Mouse (Mus musculus) heart, postnatal 0 days (tissue): Measurements from ENCODE around the gene Sec61b. TPM values are rescaled to one million over a fixed set of nuclear protein-coding genes. Genes with fewer than 3 reads are reported as not detected.

Experiments used
- ATAC-seq: fragments of 200-750 bp; cut with Nextera tagmentation; 2 replicates; pipeline ENCODE4 v1.8.0; 2017; ENCODE audit warnings: low read depth, moderate number of reproducible peaks, moderate library complexity; ENCODE audit not compliant: insufficient read depth
- DNase-seq: peaks from one replicate; pipeline ENCODE4 v3.0.0-alpha.2; 2016; ENCODE audit warnings: low spot score
- H3K27ac ChIP-seq: fragments of 300-500 bp; sonication (generic); 2 replicates; pipeline ENCODE4 v1.5.1; 2014; ENCODE audit warnings: low read depth, mild to moderate bottlenecking
- H3K27me3 ChIP-seq: fragments of 300-500 bp; sonication (generic); 2 replicates; pipeline ENCODE4 v1.6.1; 2014; ENCODE audit warnings: low read length, mixed read lengths; ENCODE audit not compliant: control insufficient read depth, insufficient read depth
- H3K36me3 ChIP-seq: fragments of 300-500 bp; sonication (generic); replicated peaks from 2 replicates; pipeline ENCODE4 v1.6.1; 2014; ENCODE audit warnings: low read length, mixed read lengths; ENCODE audit not compliant: control insufficient read depth, insufficient read depth
- H3K4me1 ChIP-seq: fragments of 300-500 bp; sonication (generic); 2 replicates; pipeline ENCODE4 v1.6.1; 2014; ENCODE audit warnings: antibody characterized with exemption; ENCODE audit not compliant: control insufficient read depth, insufficient read depth
- H3K4me2 ChIP-seq: fragments of 300-500 bp; sonication (generic); 2 replicates; pipeline ENCODE4 v1.6.1; 2014; ENCODE audit warnings: low read depth, mild to moderate bottlenecking, low read length, moderate library complexity
- H3K4me3 ChIP-seq: fragments of 300-500 bp; sonication (generic); 2 replicates; pipeline ENCODE4 v1.5.1; 2014; ENCODE audit warnings: low read depth, low read length
- H3K9ac ChIP-seq: fragments of 300-500 bp; sonication (generic); replicated peaks from 2 replicates; pipeline ENCODE4 v1.6.1; 2014; ENCODE audit warnings: low read depth, low read length, mixed read lengths
- H3K9me3 ChIP-seq: fragments of 300-500 bp; sonication (generic); replicated peaks from 2 replicates; pipeline ENCODE4 v1.6.1; 2016; ENCODE audit warnings: low read length; ENCODE audit not compliant: control insufficient read depth
- CTCF ChIP-seq: IDR thresholded peaks from 2 replicates; pipeline ENCODE4 v1.5.1; 2016; ENCODE audit warnings: antibody characterized with exemption, control low read depth, low read depth
- EP300 ChIP-seq: IDR thresholded peaks from 2 replicates; pipeline ENCODE4 v1.6.1; 2016; ENCODE audit warnings: antibody characterized with exemption, low read depth
- WGBS: fragments of 180-500 bp; shearing (Covaris S2); extraction: QIAGEN DNeasy Blood & Tissue Kit; methylation state at CpG from one replicate; pipeline ENCODE4 v1.1.7; 2014; 5-methylcytosine and 5-hydroxymethylcytosine counted together
- polyA plus RNA-seq: library from polyadenylated mRNA; unstranded; fragments of >200 nt; fragmentation: Nextera tagmentation; extraction: Ambion mirVana; gene quantifications from 2 replicates; pipeline ENCODE4 v1.2.1, GENCODE M21; 2015
- total RNA-seq: library from RNA; depleted of rRNA; stranded (reverse); fragments of >200 nt; gene quantifications from 2 replicates; pipeline ENCODE4 v1.2.3, GENCODE M21; 2014; ENCODE audit warnings: low replicate concordance

The Sec61b gene
- total and polyA plus RNA-seq, 2 experiments from 2014 or later, result 102 to 104 TPM

- H3K36me3 ChIP-seq, result no peaks in the 10 kb centered on the region
- H3K4me2 ChIP-seq, result peak overlapping the region; percentile 51
- no peaks in the 10 kb centered on the region for H3K9me3 ChIP-seq
- H3K4me3 ChIP-seq, result peak overlapping the region; percentile 17; the same call in 1 of the 2 replicates
- ATAC-seq, result no peak
- 16% methylated on average over 4 of the region's 4 CpGs for WGBS
- no peak overlapping the region for H3K9ac ChIP-seq
- DNase-seq, result peak; percentile 25
- H3K27ac ChIP-seq, result no peak overlapping the region
- H3K27me3 ChIP-seq, result no peaks in the 10 kb centered on the region
- TF ChIP-seq EP300, result no peak
- peak; percentile 74 for TF ChIP-seq CTCF
- H3K4me1 ChIP-seq, result no peaks in the 10 kb centered on the region
Observed at GRCm38 (mm10) chr4:47502546-47502971, 28.1 kb downstream of the Sec61b start.

DNA sequence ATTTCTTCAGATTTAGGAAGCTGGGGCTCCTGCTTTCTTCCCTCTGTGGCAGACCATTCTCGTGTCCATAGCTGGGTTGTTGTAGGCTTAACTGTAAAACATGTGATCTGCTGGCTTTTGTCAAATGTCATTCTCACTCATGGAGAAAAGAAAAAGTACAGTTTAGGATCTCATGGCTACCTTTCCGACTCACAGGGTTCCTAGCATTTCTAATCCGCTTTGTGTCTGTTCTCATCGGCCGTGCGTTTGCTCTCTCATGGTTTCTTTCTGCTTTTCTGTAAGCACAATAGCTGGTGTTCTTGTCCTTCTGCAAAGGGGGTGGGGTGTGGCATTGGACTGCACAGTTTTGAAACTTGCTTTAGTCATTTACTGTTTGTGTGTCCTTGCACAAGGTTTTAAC is 28.6 kb downstream of the Sec61b start:
- ATAC-seq (no peak), DNase-seq (no peak)
- Histone ChIP-seq H3K4me1 (no peaks in the 10 kb centered on the region), H3K27me3 (no peaks in the 10 kb centered on the region), H3K9ac (no peak overlapping the region), H3K4me2 (peak overlapping the region; percentile 51), H3K27ac (no peak overlapping the region), H3K36me3 (no peaks in the 10 kb centered on the region), H3K9me3 (no peaks in the 10 kb centered on the region), H3K4me3 (peak overlapping the region; percentile 17; the same call in 1 of the 2 replicates)
- 56% methylated on average over 6 of the region's 6 CpGs for WGBS
- TF ChIP-seq EP300 (no peak), CTCF (no peak)

- DNase-seq, result no peak
Observed at GRCm38 (mm10) chr4:47504841-47505517, 30.5 kb downstream of the Sec61b start.

GRCm38 (mm10) chr4:47518551-47519181 is 44.2 kb downstream of the Sec61b start:
- Histone ChIP-seq H3K9ac (no peak overlapping the region), H3K36me3 (no peaks in the 10 kb centered on the region), H3K4me2 (no peak overlapping the region), H3K27ac (no peak overlapping the region), H3K9me3 (no peaks in the 10 kb centered on the region), H3K4me1 (no peaks in the 10 kb centered on the region), H3K4me3 (no peak overlapping the region), H3K27me3 (no peaks in the 10 kb centered on the region)
- 66% methylated on average over 12 of the region's 12 CpGs for WGBS
- DNase-seq (no peak), ATAC-seq (no peak)
- TF ChIP-seq EP300 (no peak), CTCF (no peak)

More at GRCm38 (mm10) chr4:47504841-47505517, 30.5 kb downstream of the Sec61b start:
- Histone ChIP-seq H3K27me3 (no peaks in the 10 kb centered on the region), H3K4me3 (no peak overlapping the region), H3K36me3 (no peaks in the 10 kb centered on the region), H3K27ac (no peak overlapping the region), H3K9ac (no peak overlapping the region), H3K4me2 (no peak overlapping the region), H3K9me3 (no peaks in the 10 kb centered on the region), H3K4me1 (no peaks in the 10 kb centered on the region)
- WGBS, result 56% methylated on average over 10 of the region's 10 CpGs
- TF ChIP-seq EP300, result no peak
- no peak for TF ChIP-seq CTCF
- peak; percentile 30; the same call in 1 of the 2 replicates for ATAC-seq

GRCm38 (mm10) chr4:47520076-47520475 is 45.6 kb downstream of the Sec61b start:
- Histone ChIP-seq H3K4me3 (no peak overlapping the region), H3K4me2 (no peak overlapping the region), H3K9ac (no peak overlapping the region), H3K27ac (no peak overlapping the region), H3K27me3 (no peaks in the 10 kb centered on the region), H3K9me3 (no peaks in the 10 kb centered on the region), H3K4me1 (no peaks in the 10 kb centered on the region), H3K36me3 (no peaks in the 10 kb centered on the region)
- WGBS, result 70% methylated on average over 4 of the region's 4 CpGs
- DNase-seq, result no peak
- no peak for ATAC-seq
- TF ChIP-seq CTCF (no peak), EP300 (no peak)
